Mouse (Mus musculus): ENCODE data around the gene Nxn.

DNA sequence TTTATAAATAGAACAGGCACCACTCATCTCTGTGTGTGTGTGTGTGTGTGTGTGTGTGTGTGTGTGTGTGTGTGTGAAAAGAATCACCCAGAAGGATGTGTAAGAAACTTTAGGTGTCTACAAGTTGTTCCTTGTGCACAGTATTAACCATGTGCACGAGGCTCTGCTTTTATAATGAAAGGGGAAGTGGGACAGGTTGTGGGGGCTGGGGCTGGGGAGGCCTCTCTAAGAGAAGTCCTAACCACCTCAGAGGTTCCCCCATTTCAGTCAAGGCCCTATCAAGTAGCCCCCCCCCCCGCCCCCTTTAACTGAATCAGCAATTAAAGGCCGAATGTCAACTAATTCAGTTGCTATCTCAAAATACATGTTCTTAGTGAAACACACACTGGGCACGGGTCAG is 92.2 kb downstream of the Nxn start:
- TF ChIP-seq ZKSCAN1 (IDR thresholded peaks at IDR 0.05; ENCODE audit: low read depth, low read length) (no peak), MXI1 (IDR thresholded peaks at IDR 0.05; ENCODE audit: low read depth, low read length) (peak; percentile 77; the same call in 1 of the 2 replicates), CTCF (IDR thresholded peaks at IDR 0.05 in 2 of 3, conservative IDR thresholded peaks at IDR 0.05 in 1 of 3; ENCODE audit: control insufficient read depth in 1 of 3, insufficient read depth in 1 of 3, low read depth in 2 of 3, low read length in 3 of 3, poor library complexity in 1 of 3, severe bottlenecking in 1 of 3) (no peak), MAX (IDR thresholded peaks at IDR 0.05; ENCODE audit: low read length) (0 out of 2 replicates have a peak, but pooled peaks have one; percentile 55), EP300 (IDR thresholded peaks at IDR 0.05; ENCODE audit: low read depth in 1 of 2, low read length in 2 of 2) (peak in 1 of 2 experiments; percentile 63; a peak in 2 of 4 replicates), MAFK (IDR thresholded peaks at IDR 0.05; ENCODE audit: borderline replicate concordance, low read depth, low read length) (peak; percentile 70; the same call in 1 of the 2 replicates), GATA1 (IDR thresholded peaks at IDR 0.05; ENCODE audit: low read depth, low read length) (no peak), MEF2A (IDR thresholded peaks at IDR 0.05; ENCODE audit: extremely low read depth, insufficient replicate concordance, low read depth, low read length, poor library complexity, severe bottlenecking) (no peak), POLR2A (IDR thresholded peaks at IDR 0.05; ENCODE audit: control insufficient read depth in 1 of 2, insufficient read depth in 1 of 2, low read depth in 1 of 2, low read length in 2 of 2, poor library complexity in 1 of 2) (peak in 1 of 2 experiments; percentile 48; a peak in 1 of 4 replicates), TCF12 (IDR thresholded peaks at IDR 0.05; ENCODE audit: low read depth, low read length) (no peak)
